Mouse (Mus musculus) adrenal gland, adult 8-10 months (tissue): ENCODE data around the gene Mup15. TPM values are rescaled to one million over a fixed set of nuclear protein-coding genes. Genes with fewer than 3 reads are reported as not detected.
"Not testable (repeated sequence)": the region's sequence is repeated elsewhere in the genome, so short reads cannot be mapped to it uniquely, and the experiment has no call there.

Experiments
- DNase-seq: peaks from one replicate; pipeline ENCODE4 v3.0.0; 2022
- total RNA-seq, 4 experiments: library from RNA; stranded (reverse); gene quantifications; 2 replicates each; pipeline ENCODE4 v1.2.4; 2022

The Mup15 gene
- total RNA-seq, result 1 to 10 TPM in 1 of 4 experiments, under 1 TPM in 1, not detected in 2; 0.49 to 3.0 TPM

DNA sequence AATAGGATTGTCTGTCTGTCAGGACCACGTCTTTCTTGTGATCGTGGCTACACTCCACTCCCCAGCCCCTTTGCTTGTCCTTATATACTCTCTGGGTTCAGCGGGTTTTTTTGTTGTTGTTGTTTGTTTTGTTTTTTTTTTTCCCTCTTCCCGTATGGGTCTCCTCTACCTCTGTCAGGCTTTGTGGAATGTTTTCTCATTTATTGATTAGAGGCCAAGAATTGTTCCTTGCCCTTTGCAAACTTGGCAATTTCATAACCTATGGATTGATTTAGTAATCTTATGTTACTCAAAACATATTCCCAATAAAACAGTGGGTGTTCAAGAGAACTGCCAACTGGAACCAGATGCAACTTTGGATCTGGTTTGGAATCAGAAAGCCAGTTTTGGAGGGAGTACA lies at the start of gene Mup15:
Gene Mup15, minus strand, starts transcription at position 101 of the 400 bp plus-strand sequence.
- not testable (repeated sequence) for DNase-seq

Other genes starting within 250 kb of the Mup15 start
- gene Mup13, start 211.5 kb downstream of the Mup15 start, total RNA-seq, result not detected
- gene Mup14, start 135.7 kb downstream of the Mup15 start, total RNA-seq, result 1 to 10 TPM in 3 of 4 experiments, not detected in 1; 2.7 to 6.8 (median 3.2) TPM
- 10 to 100 TPM in 1 of 4 experiments, 1 to 10 TPM in 2, not detected in 1; 2.6 to 17.7 (median 5.5) TPM for gene Mup16, start 79.8 kb upstream of the Mup15 start, total RNA-seq
- 1 to 10 TPM in 1 of 4 experiments, under 1 TPM in 1, not detected in 2; 0.59 to 1.8 TPM for gene Mup17, start 156.1 kb upstream of the Mup15 start, total RNA-seq
- gene Mup18, start 234.4 kb upstream of the Mup15 start, total RNA-seq, result 1 to 10 TPM in 1 of 4 experiments, under 1 TPM in 3; 0.77 to 9.7 (median 0.90) TPM